Mouse (Mus musculus) thymus, adult 2 months (tissue): ENCODE measurements around the gene Nkain2. TPM values are rescaled to one million over a fixed set of nuclear protein-coding genes. Genes with fewer than 3 reads are reported as not detected.

Experiments used
- DNase-seq: peaks from one replicate; pipeline ENCODE4 v3.0.0; 2021
- H3K27ac ChIP-seq: fragments of 200-500 bp; 2 replicates; pipeline ENCODE4 v1.5.1; 2012; ENCODE audit warnings: low read length, control low read depth; ENCODE audit not compliant: control insufficient read depth, insufficient read depth
- H3K27me3 ChIP-seq: fragments of 200-500 bp; 2 replicates; pipeline ENCODE4 v1.6.1; 2012; ENCODE audit warnings: mild to moderate bottlenecking, low read length, moderate library complexity, mixed read lengths; ENCODE audit not compliant: control insufficient read depth, insufficient read depth
- H3K36me3 ChIP-seq: fragments of 200-500 bp; 2 replicates; pipeline ENCODE4 v1.6.1; 2012; ENCODE audit warnings: mild to moderate bottlenecking, low read length, moderate library complexity; ENCODE audit not compliant: control insufficient read depth, insufficient read depth
- H3K4me1 ChIP-seq: fragments of 200-500 bp; replicated peaks from 2 replicates; pipeline ENCODE4 v1.6.1; 2012; ENCODE audit warnings: low read length; ENCODE audit not compliant: control insufficient read depth, insufficient read depth
- H3K4me3 ChIP-seq: fragments of 200-500 bp; 2 replicates; pipeline ENCODE4 v1.5.1; 2012; ENCODE audit warnings: mild to moderate bottlenecking, low read length, control low read depth, moderate library complexity; ENCODE audit not compliant: control insufficient read depth, insufficient read depth
- CTCF ChIP-seq: fragments of 200-500 bp; IDR thresholded peaks from 2 replicates; pipeline ENCODE4 v1.5.1; 2012; ENCODE audit warnings: mild to moderate bottlenecking, control low read depth, low read length, moderate library complexity, borderline replicate concordance; ENCODE audit not compliant: control insufficient read depth, poor library complexity, insufficient read depth; ENCODE audit errors: extremely low read depth
- POLR2A ChIP-seq: fragments of 200-500 bp; IDR thresholded peaks from 2 replicates; pipeline ENCODE4 v1.6.1; 2012; ENCODE audit warnings: mild to moderate bottlenecking, low read length, control low read depth, moderate library complexity; ENCODE audit not compliant: control insufficient read depth, poor library complexity, insufficient read depth; ENCODE audit errors: extremely low read depth
- WGBS: fragments of 180-500 bp; shearing (Covaris S2); methylation state at CpG from one replicate; pipeline ENCODE4 v1.1.7; 2018; 5-methylcytosine and 5-hydroxymethylcytosine counted together
- polyA plus RNA-seq: library from polyadenylated mRNA; depleted of rRNA; stranded (reverse); fragments of >200 nt; gene quantifications from 2 replicates; pipeline ENCODE4 v1.2.3, GENCODE M21; 2012

The Nkain2 gene
- polyA plus RNA-seq, 1 experiment = not detected

DNA sequence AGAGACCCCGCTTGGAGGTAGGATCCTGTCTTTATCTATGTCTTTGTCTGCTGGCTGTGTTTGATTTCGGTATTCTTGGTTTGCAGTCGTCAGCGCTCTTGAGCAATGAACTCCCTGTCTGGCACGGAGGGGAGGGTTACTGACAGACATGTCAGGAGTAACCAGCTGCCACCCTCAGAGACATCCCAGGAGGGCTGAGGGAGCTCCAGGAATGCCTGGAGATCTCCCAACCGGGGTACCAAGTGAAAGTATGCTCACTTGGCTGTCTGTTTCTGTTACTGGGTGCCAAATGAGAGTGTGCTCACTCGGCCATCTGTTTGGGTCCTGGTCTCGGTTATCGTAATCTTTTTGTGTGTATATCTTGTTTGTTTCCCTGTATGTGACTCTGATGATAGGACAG is 577.5 kb downstream of the Nkain2 start:
- TF ChIP-seq CTCF (no peak), POLR2A (no peak)
- Histone ChIP-seq H3K27me3 (no peaks in the 10 kb centered on the region), H3K36me3 (no peaks in the 10 kb centered on the region), H3K4me3 (no peak overlapping the region), H3K27ac (no peak overlapping the region), H3K4me1 (no peaks in the 10 kb centered on the region)
- WGBS = 91% methylated on average over 9 of the region's 9 CpGs
- DNase-seq = no peak

DNA sequence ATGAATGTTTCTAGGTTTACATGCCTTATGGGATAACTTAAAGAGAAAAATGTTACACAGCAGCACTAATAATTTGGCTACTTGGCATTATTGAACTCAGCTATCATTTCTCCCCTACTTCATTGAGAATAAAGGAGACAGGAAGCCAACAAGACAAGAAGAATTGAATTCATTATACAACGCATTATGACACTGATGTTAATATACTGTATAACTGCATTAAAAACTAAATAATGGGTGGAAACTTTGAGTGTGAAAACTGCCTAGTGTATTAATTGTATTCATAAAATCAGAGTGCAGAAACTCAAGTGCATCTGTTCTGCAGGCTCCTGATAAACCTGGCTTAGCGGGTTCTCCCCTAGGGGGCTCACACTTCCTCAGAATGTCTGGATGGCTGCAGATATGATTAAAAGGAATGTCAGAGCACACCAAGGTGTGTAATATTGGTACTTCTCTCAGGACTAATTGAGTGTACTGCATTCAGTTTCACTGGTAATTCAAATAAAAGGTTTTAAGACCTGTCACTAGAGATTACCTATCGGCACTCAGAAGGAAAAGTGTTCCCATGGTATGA is 589.2 kb downstream of the Nkain2 start:
- H3K36me3 ChIP-seq = no peaks in the 10 kb centered on the region
- no peak overlapping the region for H3K27ac ChIP-seq
- H3K4me1 ChIP-seq = no peaks in the 10 kb centered on the region
- H3K27me3 ChIP-seq = no peaks in the 10 kb centered on the region
- TF ChIP-seq POLR2A (no peak), CTCF (no peak)
- 95% methylated on average over 3 of the region's 3 CpGs for WGBS
- no peak overlapping the region for H3K4me3 ChIP-seq
- no peak for DNase-seq

DNA sequence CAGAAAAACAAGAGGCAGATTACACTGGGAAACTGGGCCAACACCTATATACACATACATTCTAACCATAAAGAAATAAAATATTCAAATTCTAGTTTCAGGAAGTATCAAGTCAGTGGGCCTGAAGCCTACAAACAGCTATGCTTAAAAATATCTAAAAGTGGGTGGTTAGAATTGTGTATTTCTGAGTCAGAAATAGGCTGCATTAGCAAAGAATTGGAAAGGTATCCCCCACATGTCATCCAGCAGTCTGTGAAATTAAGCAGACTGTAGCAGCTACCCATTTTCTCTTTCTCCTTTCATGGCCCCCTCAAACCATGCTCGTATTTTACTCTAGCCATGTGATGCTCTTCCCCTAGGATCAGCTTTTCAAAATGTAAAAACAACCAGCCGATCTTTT is 599.8 kb downstream of the Nkain2 start:
- no peaks in the 10 kb centered on the region for H3K27me3 ChIP-seq
- 77% methylated on average over 2 of the region's 2 CpGs for WGBS
- no peaks in the 10 kb centered on the region for H3K36me3 ChIP-seq
- H3K4me3 ChIP-seq = no peak overlapping the region
- no peak overlapping the region for H3K27ac ChIP-seq
- TF ChIP-seq POLR2A = no peak
- no peak for TF ChIP-seq CTCF
- no peak for DNase-seq
- no peaks in the 10 kb centered on the region for H3K4me1 ChIP-seq

DNA sequence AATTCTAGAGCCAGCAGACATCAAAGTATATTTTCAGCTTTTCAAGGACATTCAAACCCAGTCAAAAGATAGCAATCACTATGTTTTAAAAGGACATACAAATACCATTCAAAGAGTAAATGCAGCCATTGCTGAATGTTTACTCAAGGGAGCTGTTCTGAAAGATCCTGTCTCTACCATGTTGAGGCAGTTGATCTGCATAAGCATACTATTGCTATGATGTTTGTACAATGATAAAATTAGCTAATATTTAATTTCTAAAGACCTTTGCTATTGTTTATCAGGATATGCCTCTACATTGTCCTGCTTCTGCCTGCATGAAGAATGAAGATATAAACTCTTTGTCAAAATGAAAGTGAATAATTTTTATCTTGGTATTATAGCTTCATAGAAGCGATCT is 606.6 kb downstream of the Nkain2 start:
- TF ChIP-seq POLR2A = no peak
- no peak for TF ChIP-seq CTCF
- no peaks in the 10 kb centered on the region for H3K27me3 ChIP-seq
- no peak overlapping the region for H3K27ac ChIP-seq
- 90% methylated on average over 1 of the region's 1 CpGs for WGBS
- H3K36me3 ChIP-seq = no peaks in the 10 kb centered on the region
- no peak overlapping the region for H3K4me3 ChIP-seq
- H3K4me1 ChIP-seq = no peaks in the 10 kb centered on the region
- DNase-seq = no peak

DNA sequence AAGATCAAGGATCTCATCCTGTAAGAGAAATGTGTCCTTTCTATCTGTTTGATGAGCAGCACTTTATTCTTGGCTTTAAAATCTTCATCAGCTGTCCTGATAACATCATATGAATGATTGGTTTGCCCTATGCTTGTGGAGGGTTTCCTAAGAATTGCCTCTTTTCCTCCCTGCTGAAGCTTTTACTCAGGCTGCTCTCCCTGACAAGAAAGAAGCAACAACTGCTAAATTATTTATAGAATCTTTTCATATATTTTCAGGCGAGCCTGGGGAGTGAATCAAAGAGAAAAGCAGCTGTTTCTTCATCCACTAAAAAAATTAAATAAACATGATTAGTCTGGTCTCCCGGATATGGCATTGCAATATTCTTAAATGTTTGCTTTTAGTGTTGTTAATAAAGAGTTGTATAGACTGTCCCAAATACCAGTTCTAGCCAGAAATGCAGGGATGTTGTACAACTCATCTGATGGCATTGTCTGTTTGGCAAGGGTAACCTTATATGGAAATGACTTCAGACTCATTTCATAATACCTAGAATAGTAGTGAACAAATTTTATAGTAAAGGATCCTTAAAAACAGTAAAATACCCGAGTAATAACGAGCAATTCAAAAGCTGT is 646.9 kb downstream of the Nkain2 start:
- Histone ChIP-seq H3K36me3 (no peaks in the 10 kb centered on the region), H3K27me3 (no peaks in the 10 kb centered on the region), H3K4me1 (no peaks in the 10 kb centered on the region), H3K4me3 (no peak overlapping the region), H3K27ac (no peak overlapping the region)
- no peak for TF ChIP-seq POLR2A
- no peak for DNase-seq
- 84% methylated on average over 4 of the region's 4 CpGs for WGBS

DNA sequence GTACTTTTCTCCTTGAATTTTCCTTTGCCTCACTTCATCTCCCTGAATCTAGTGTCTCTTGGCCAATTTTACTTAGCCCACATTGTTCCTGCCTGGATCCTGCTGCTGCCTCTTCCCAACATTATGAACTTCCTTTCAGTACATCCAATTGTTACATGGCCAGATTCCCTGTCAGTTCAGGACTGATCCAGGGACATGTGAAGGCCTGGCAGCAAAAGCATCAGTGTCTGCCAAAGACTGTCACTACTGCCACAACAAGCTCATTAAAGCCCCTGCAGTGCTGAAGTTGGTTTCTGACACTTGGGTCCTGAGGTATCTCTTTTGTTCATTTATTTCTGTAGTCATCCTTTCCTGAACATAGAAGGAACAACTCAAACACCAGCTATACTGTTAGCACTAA is 649.1 kb downstream of the Nkain2 start:
- H3K4me1 ChIP-seq = no peaks in the 10 kb centered on the region
- no peaks in the 10 kb centered on the region for H3K36me3 ChIP-seq
- no peaks in the 10 kb centered on the region for H3K27me3 ChIP-seq
- no peak overlapping the region for H3K27ac ChIP-seq
- TF ChIP-seq POLR2A (no peak), CTCF (no peak)
- no peak overlapping the region for H3K4me3 ChIP-seq
- no peak for DNase-seq

DNA sequence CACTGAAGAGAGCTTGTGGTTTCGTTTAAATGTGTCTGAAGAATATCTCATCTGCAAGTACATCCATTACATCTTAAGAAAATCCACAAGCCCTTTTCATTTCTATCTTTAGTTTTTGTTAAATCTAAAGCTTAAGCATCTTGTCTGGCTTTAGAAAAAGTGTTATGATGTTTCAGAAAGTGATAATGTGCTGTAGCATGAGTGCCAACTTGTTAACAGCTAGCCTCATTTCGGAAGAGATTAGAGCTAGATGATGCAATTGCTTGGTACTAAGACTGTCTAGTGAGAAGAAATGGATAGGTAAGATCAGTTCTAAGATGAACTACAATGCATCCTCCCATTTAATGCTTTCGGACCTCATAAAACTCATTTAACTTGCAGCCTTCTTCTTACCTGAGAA is 707.3 kb downstream of the Nkain2 start:
- Histone ChIP-seq H3K36me3 (no peaks in the 10 kb centered on the region), H3K27ac (no peak overlapping the region), H3K4me1 (no peaks in the 10 kb centered on the region), H3K27me3 (no peaks in the 10 kb centered on the region), H3K4me3 (no peak overlapping the region)
- no peak for TF ChIP-seq POLR2A
- TF ChIP-seq CTCF = no peak
- WGBS = 80% methylated on average over 3 of the region's 3 CpGs
- DNase-seq = no peak
